ENCODE assay signal across 21 mouse cellular contexts in genomic region chr2:143032378-143033255, GRCm38 (mm10). TPM values are rescaled to one million over a fixed set of nuclear protein-coding genes. Genes with fewer than 3 reads are reported as not detected.
A peak's percentile ranks its signal among the peaks of the same experiment; 100 is the strongest.
DNase-seq lines count a peak whose midpoint lies in the region; ATAC-seq and TF ChIP-seq lines count a peak whose summit lies in the region.
"Had no signal": no experiment of that assay in that cellular context is flagged by ENCODE, and none has a peak within 500 bp of the region (broad histone marks: within the 10 kb centered on the region; RNA-seq: fewer than 3 reads in every experiment).

No protein-coding gene starts in this region.

- no peaks in the 10 kb centered on the region for H3K36me3 ChIP-seq in hindbrain, embryonic 12.5 days
- H3K36me3 ChIP-seq in hindbrain, embryonic 10.5 days = no peaks in the 10 kb centered on the region
- no peaks in the 10 kb centered on the region for H3K36me3 ChIP-seq in forebrain, embryonic 16.5 days (ENCODE audit: control insufficient read depth, insufficient read depth)
- no peaks in the 10 kb centered on the region for H3K36me3 ChIP-seq in midbrain, embryonic 14.5 days (ENCODE audit: control insufficient read depth, insufficient read depth, low read length)
- H3K36me3 ChIP-seq: embryonic facial prominence, embryonic 13.5 days; limb, embryonic 10.5 days; stomach, embryonic 15.5 days had no signal

- intact Hi-C loops in heart, postnatal 10 days (cut with DNase I) = no loop called here

- no peaks in the 10 kb centered on the region for H3K9me3 ChIP-seq in hindbrain, embryonic 12.5 days (replicated peaks)
- H3K9me3 ChIP-seq in hindbrain, embryonic 10.5 days = no peaks in the 10 kb centered on the region
- no peaks in the 10 kb centered on the region for H3K9me3 ChIP-seq in forebrain, embryonic 16.5 days (ENCODE audit: control insufficient read depth, low read length)
- H3K9me3 ChIP-seq in midbrain, embryonic 14.5 days (ENCODE audit: control insufficient read depth, low read length) = no peaks in the 10 kb centered on the region
- H3K9me3 ChIP-seq: embryonic facial prominence, embryonic 13.5 days; limb, embryonic 10.5 days; stomach, embryonic 15.5 days had no signal

- TF ChIP-seq POLR2A in cortical plate, adult 2 months (IDR thresholded peaks at IDR 0.05; ENCODE audit: extremely low read depth, insufficient read depth, low read length) = no peak

- H3K27ac ChIP-seq in hindbrain, embryonic 12.5 days = peak overlapping the region; percentile 35; the same call in 1 of the 2 replicates
- no peak overlapping the region for H3K27ac ChIP-seq in hindbrain, embryonic 10.5 days
- peak overlapping the region; percentile 51; the same call in 1 of the 2 replicates for H3K27ac ChIP-seq in cortical plate, adult 2 months (ENCODE audit: insufficient read depth, low read length)
- H3K27ac ChIP-seq in forebrain, embryonic 16.5 days (ENCODE audit: low read length) = no peak overlapping the region
- H3K27ac ChIP-seq in midbrain, embryonic 14.5 days (replicated peaks; ENCODE audit: low read depth, low read length) = peak overlapping the region; percentile 86
- H3K27ac ChIP-seq: embryonic facial prominence, embryonic 13.5 days; limb, embryonic 10.5 days; stomach, embryonic 15.5 days had no signal

- DNase-seq in hindbrain, embryonic 10.5 days (ENCODE audit: low spot score) = no peak
- DNase-seq in midbrain, embryonic 14.5 days = peak; percentile 78
- no peak for DNase-seq in spleen, postnatal 14 days (ENCODE audit: low spot score in 2 of 2)
- DNase-seq in heart, postnatal 10 days = no peak
- DNase-seq in B cell, adult 2 months = no peak
- DNase-seq: cerebellum, adult 2 months; heart, postnatal 4 days; kidney, adult 8-10 months; right cerebral cortex, postnatal 4 days; thymus, postnatal 4 days had no signal

- H3K4me3 ChIP-seq in hindbrain, embryonic 12.5 days = no peak overlapping the region
- H3K4me3 ChIP-seq in hindbrain, embryonic 10.5 days = no peak overlapping the region
- no peak overlapping the region for H3K4me3 ChIP-seq in cortical plate, adult 2 months (ENCODE audit: insufficient read depth, low read length)
- H3K4me3 ChIP-seq in forebrain, embryonic 16.5 days (replicated peaks; ENCODE audit: low read length) = no peak overlapping the region
- H3K4me3 ChIP-seq in midbrain, embryonic 14.5 days (replicated peaks; ENCODE audit: low read depth, low read length) = no peak overlapping the region
- H3K4me3 ChIP-seq: embryonic facial prominence, embryonic 13.5 days; limb, embryonic 10.5 days; stomach, embryonic 15.5 days had no signal

- peak; percentile 49; the same call in 1 of the 2 replicates for ATAC-seq in hindbrain, embryonic 12.5 days (ENCODE audit: low FRiP score)
- ATAC-seq in forebrain, embryonic 16.5 days = peak; percentile 47; the same call in 1 of the 2 replicates
- ATAC-seq in midbrain, embryonic 14.5 days (ENCODE audit: low FRiP score, low TSS enrichment) = peak; percentile 88

- no peak for TF ChIP-seq CTCF in cortical plate, adult 2 months (IDR thresholded peaks at IDR 0.05; ENCODE audit: extremely low read depth, insufficient read depth, low read length)

- H3K4me2 ChIP-seq in hindbrain, embryonic 12.5 days (replicated peaks) = no peak overlapping the region
- H3K4me2 ChIP-seq in forebrain, embryonic 16.5 days (ENCODE audit: low read length) = no peak overlapping the region
- H3K4me2 ChIP-seq in midbrain, embryonic 14.5 days (ENCODE audit: low read length) = peak overlapping the region; percentile 24
- H3K4me2 ChIP-seq: embryonic facial prominence, embryonic 13.5 days; stomach, embryonic 15.5 days had no signal

- H3K4me1 ChIP-seq in hindbrain, embryonic 12.5 days = 0 out of 2 replicates have a peak, but pooled peaks cover 2% of the 10 kb centered on the region
- H3K4me1 ChIP-seq in hindbrain, embryonic 10.5 days (replicated peaks) = no peaks in the 10 kb centered on the region
- H3K4me1 ChIP-seq in cortical plate, adult 2 months (ENCODE audit: control insufficient read depth, insufficient read depth, low read length) = peaks cover 4% of the 10 kb centered on the region; the same call in 1 of the 2 replicates
- no peaks in the 10 kb centered on the region for H3K4me1 ChIP-seq in forebrain, embryonic 16.5 days (replicated peaks; ENCODE audit: control insufficient read depth, insufficient read depth, low read length)
- H3K4me1 ChIP-seq in midbrain, embryonic 14.5 days (ENCODE audit: control insufficient read depth, insufficient read depth, low read length) = peaks cover 22% of the 10 kb centered on the region
- H3K4me1 ChIP-seq: limb, embryonic 10.5 days; stomach, embryonic 15.5 days had no signal

- no peak overlapping the region for H3K9ac ChIP-seq in hindbrain, embryonic 12.5 days
- no peak overlapping the region for H3K9ac ChIP-seq in forebrain, embryonic 16.5 days (replicated peaks; ENCODE audit: low read depth, low read length)
- H3K9ac ChIP-seq in midbrain, embryonic 14.5 days (replicated peaks; ENCODE audit: low read length) = no peak overlapping the region
- H3K9ac ChIP-seq: embryonic facial prominence, embryonic 13.5 days; stomach, embryonic 15.5 days had no signal

- 69% methylated on average over 10 of the region's 10 CpGs for WGBS in hindbrain, embryonic 12.5 days
- 64% methylated on average over 10 of the region's 10 CpGs for WGBS in hindbrain, embryonic 10.5 days
- WGBS in forebrain, embryonic 16.5 days = 34% methylated on average over 10 of the region's 10 CpGs
- 15% methylated on average over 10 of the region's 10 CpGs for WGBS in midbrain, embryonic 14.5 days

- no peaks in the 10 kb centered on the region for H3K27me3 ChIP-seq in hindbrain, embryonic 12.5 days
- no peaks in the 10 kb centered on the region for H3K27me3 ChIP-seq in hindbrain, embryonic 10.5 days (ENCODE audit: insufficient read depth, poor library complexity, severe bottlenecking)
- no peaks in the 10 kb centered on the region for H3K27me3 ChIP-seq in forebrain, embryonic 16.5 days (replicated peaks; ENCODE audit: control insufficient read depth, insufficient read depth, low read length)
- no peaks in the 10 kb centered on the region for H3K27me3 ChIP-seq in midbrain, embryonic 14.5 days (ENCODE audit: control insufficient read depth, insufficient read depth, low read length)
- H3K27me3 ChIP-seq: embryonic facial prominence, embryonic 13.5 days; stomach, embryonic 15.5 days had no signal

RNA-seq across cellular contexts. Expression of gene Snrpb2, which starts 30.2 kb away (rescaled TPM):
- 89.7 and 97.7 TPM in 2 replicates for polyA plus RNA-seq in hindbrain, embryonic 12.5 days (2016; fragmentation: Nextera tagmentation; extraction: Ambion mirVana)
- polyA plus RNA-seq in hindbrain, embryonic 10.5 days (2016; fragmentation: Nextera tagmentation; extraction: Ambion mirVana) = 85.0 and 96.5 TPM in 2 replicates
- 28.3 and 30.0 TPM in 2 replicates for polyA plus RNA-seq in cortical plate, adult 2 months (2012; rRNA removed)
- 58.7 and 69.8 TPM in 2 replicates for polyA plus RNA-seq in forebrain, embryonic 16.5 days (2015; fragmentation: Nextera tagmentation; extraction: Ambion mirVana)
- 56.8 and 71.0 TPM in 2 replicates for polyA plus RNA-seq in midbrain, embryonic 14.5 days (2014; fragmentation: Nextera tagmentation; extraction: Ambion mirVana)
- total RNA-seq in heart, postnatal 10 days (2021) = 10 to 100 TPM; 29.7 to 32.5 TPM

RNA-seq across cellular contexts. Expression of gene Otor, which starts 45.7 kb away (rescaled TPM):
- polyA plus RNA-seq in hindbrain, embryonic 12.5 days (2016; fragmentation: Nextera tagmentation; extraction: Ambion mirVana) = 3.4 and 4.9 TPM in 2 replicates
- polyA plus RNA-seq in hindbrain, embryonic 10.5 days (2016; fragmentation: Nextera tagmentation; extraction: Ambion mirVana) = 0.46 and 0.88 TPM in 2 replicates
- polyA plus RNA-seq in cortical plate, adult 2 months (2012; rRNA removed) = not detected in 2 replicates
- 0.53 and 0.97 TPM in 2 replicates for polyA plus RNA-seq in forebrain, embryonic 16.5 days (2015; fragmentation: Nextera tagmentation; extraction: Ambion mirVana)
- 1.8 and 4.8 TPM in 2 replicates for polyA plus RNA-seq in midbrain, embryonic 14.5 days (2014; fragmentation: Nextera tagmentation; extraction: Ambion mirVana)
- not detected for total RNA-seq in heart, postnatal 10 days (2021)
- total RNA-seq: granulocyte monocyte progenitor cell, adult 5-6 weeks; heart, postnatal 4 days; megakaryocyte progenitor cell, adult 5-6 weeks had no signal
- polyA plus RNA-seq: cerebellum, adult 2 months; frontal cortex, adult 2 months; large intestine, adult 2 months; liver, embryonic 16.5 days had no signal

Comparison
In these comparisons a context has a peak if more than half of its experiments do, and no peak if none do; other contexts are left out.
1. H3K27ac ChIP-seq: peak in hindbrain, embryonic 12.5 days (single experiment), cortical plate, adult 2 months (single experiment) and midbrain, embryonic 14.5 days (single experiment); none in hindbrain, embryonic 10.5 days (single experiment) and forebrain, embryonic 16.5 days (single experiment).
2. Peak in every context shown above with its lines, with median percentiles within 50 percentile points of each other: ATAC-seq.